Mouse (Mus musculus) fibroblast of lung, adult 2 months (primary cell): ENCODE results near the gene Ssxb10.
"Not testable (repeated sequence)": the region's sequence is repeated elsewhere in the genome, so short reads cannot be mapped to it uniquely, and the experiment has no call there.

Experiments
- DNase-seq: peaks from one replicate; pipeline ENCODE4 v3.0.0-alpha.2; 2011; ENCODE audit warnings: low read depth

Gene Ssxb10

DNA sequence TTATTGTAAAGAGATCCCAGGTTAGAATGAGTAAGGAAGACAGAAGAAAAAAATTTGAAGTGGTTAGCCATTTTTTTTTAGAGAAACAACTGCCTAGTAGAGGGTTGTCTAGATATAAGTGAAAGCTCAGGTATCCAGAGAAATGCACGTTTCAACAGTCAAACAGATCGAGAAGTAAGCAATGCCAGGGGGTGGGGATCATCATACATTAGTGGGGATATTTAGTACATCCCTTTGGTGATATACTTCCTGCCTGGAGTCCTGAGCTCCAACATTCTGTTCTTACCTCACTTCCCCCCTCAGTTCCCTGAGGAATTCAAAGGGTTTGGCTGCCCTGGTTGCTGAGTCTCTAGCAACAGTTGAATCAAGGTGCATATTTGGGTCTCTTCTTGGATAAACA is at the start of gene Ssxb10:
TSS of gene Ssxb10 (plus strand) at position 301 of the 400 bp plus-strand sequence.
- no peak for DNase-seq

DNA sequence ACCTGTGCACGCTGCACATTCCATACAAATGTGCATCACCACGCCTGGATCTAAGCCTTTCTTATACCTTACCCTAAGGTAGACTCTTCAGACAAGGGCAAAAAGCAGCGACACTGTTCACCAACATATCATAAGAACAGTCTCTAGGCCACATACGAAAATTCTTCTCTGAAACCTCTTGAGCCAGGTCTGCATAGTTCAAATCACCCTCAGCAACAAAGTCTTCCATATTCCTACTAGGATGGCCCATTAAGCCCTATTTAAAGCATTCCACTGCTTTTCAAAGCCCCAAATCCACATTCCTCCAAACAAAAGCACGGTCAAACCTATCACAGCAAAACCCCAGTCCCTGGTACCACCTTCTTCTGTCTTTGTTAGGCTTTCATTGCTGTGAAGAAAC is 38.6 kb upstream of the Ssxb10 start:
- DNase-seq: no peak

DNA sequence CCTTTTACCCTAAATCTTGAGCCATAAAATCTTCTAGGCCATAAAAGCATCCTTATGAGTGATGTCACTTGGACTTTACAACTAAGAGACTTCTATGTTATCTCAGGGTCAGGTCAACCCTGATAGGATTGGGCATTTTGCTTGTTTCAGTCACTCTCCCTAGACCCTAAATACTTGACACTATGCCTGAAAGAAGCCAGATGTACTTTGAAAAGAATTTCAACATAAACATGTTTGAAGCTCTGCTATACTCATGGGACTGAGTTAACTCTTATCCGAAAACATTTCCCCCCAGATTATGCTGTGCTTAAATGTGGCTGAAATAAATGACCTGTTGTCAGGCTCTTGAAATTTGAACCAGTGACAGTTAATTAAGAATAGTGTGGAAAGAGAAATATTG is 17.9 kb upstream of the Ssxb10 start:
- DNase-seq: no peak

GRCm38 (mm10) chrX:8314905-8315304 is 12.3 kb upstream of the Ssxb10 start:
- not testable (repeated sequence) for DNase-seq

DNA sequence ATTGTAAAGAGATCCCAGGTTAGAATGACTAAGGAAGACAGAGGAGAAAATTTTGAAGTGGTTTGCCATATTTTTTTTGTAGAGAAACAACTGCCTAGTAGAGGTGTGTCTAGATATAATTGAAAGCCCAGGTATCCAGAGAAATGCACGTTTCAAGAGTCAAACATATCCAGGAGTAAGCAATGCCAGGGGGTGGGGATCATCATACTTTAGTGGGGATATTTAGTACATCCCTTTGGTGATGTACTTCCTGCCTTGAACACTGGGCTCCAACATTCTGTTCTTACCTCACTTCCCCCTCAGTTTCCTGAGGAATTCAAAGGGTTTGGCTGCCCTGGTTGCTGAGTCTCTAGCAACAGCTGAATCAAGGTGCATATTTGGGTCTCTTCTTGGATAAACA is 39.5 kb downstream of the Ssxb10 start, which contains the start of gene Ssxb9:
TSS of gene Ssxb9 (plus strand) at position 301 of the 400 bp plus-strand sequence.
- not testable (repeated sequence) for DNase-seq
